In genomic region chr17:80833355-80834175, GRCm38 (mm10) we compare ENCODE assay signal across 11 mouse cellular contexts.
DNase-seq lines count a peak whose midpoint lies in the region; ATAC-seq and TF ChIP-seq lines count a peak whose summit lies in the region.
"Had no signal": no experiment of that assay in that cellular context is flagged by ENCODE, and none has a peak within 500 bp of the region (broad histone marks: within the 10 kb centered on the region; RNA-seq: fewer than 3 reads in every experiment).

No protein-coding gene starts in this region.

- H3K36me3 ChIP-seq in heart, embryonic 14.5 days (ENCODE audit: control insufficient read depth, insufficient read depth, low read length), result no peaks in the 10 kb centered on the region
- no peaks in the 10 kb centered on the region for H3K36me3 ChIP-seq in E14TG2a.4 (ENCODE audit: insufficient read depth, low read length)
- H3K36me3 ChIP-seq in limb, embryonic 13.5 days, result no peaks in the 10 kb centered on the region
- H3K36me3 ChIP-seq: embryonic facial prominence, embryonic 15.5 days; hindbrain, embryonic 10.5 days; neural tube, embryonic 13.5 days had no signal

- H3K4me1 ChIP-seq in heart, embryonic 14.5 days (ENCODE audit: control insufficient read depth in 2 of 2, insufficient read depth in 2 of 2, low read length in 2 of 2), result peaks cover 4 to 13% of the 10 kb centered on the region in 2 experiments
- H3K4me1 ChIP-seq in E14TG2a.4 (replicated peaks; ENCODE audit: low read depth, low read length), result peaks cover 26% of the 10 kb centered on the region
- peaks cover 9% of the 10 kb centered on the region for H3K4me1 ChIP-seq in limb, embryonic 13.5 days
- H3K4me1 ChIP-seq: hindbrain, embryonic 10.5 days; neural tube, embryonic 13.5 days had no signal

- no peaks in the 10 kb centered on the region for H3K9me3 ChIP-seq in heart, embryonic 14.5 days (ENCODE audit: control insufficient read depth, low read length)
- no peaks in the 10 kb centered on the region for H3K9me3 ChIP-seq in E14TG2a.4 (ENCODE audit: low read length)
- H3K9me3 ChIP-seq in limb, embryonic 13.5 days, result no peaks in the 10 kb centered on the region
- H3K9me3 ChIP-seq: embryonic facial prominence, embryonic 15.5 days; hindbrain, embryonic 10.5 days; neural tube, embryonic 13.5 days had no signal

- H3K4me2 ChIP-seq in heart, embryonic 14.5 days (ENCODE audit: low read length), result peak overlapping the region; percentile 25; the same call in 1 of the 2 replicates
- peak overlapping the region; percentile 35 for H3K4me2 ChIP-seq in limb, embryonic 13.5 days (replicated peaks)
- H3K4me2 ChIP-seq: embryonic facial prominence, embryonic 15.5 days; neural tube, embryonic 13.5 days had no signal

- no peak overlapping the region for H3K27ac ChIP-seq in heart, embryonic 14.5 days (replicated peaks in 1 of 2; ENCODE audit: control insufficient read depth in 1 of 2, insufficient read depth in 1 of 2, low read depth in 2 of 2, low read length in 2 of 2)
- no peak overlapping the region for H3K27ac ChIP-seq in limb, embryonic 13.5 days
- H3K27ac ChIP-seq: hindbrain, embryonic 10.5 days; neural tube, embryonic 13.5 days had no signal

- 21% methylated on average over 10 of the region's 10 CpGs for WGBS in heart, embryonic 14.5 days
- 25% methylated on average over 10 of the region's 10 CpGs for WGBS in limb, embryonic 13.5 days

- H3K4me3 ChIP-seq in heart, embryonic 14.5 days (ENCODE audit: control insufficient read depth in 1 of 2, insufficient read depth in 1 of 2, low read depth in 1 of 2, low read length in 2 of 2), result no peak overlapping the region
- no peak overlapping the region for H3K4me3 ChIP-seq in E14TG2a.4 (replicated peaks; ENCODE audit: low read length)
- no peak overlapping the region for H3K4me3 ChIP-seq in limb, embryonic 13.5 days
- H3K4me3 ChIP-seq: embryonic facial prominence, embryonic 15.5 days; hindbrain, embryonic 10.5 days; neural tube, embryonic 13.5 days had no signal

- H3K9ac ChIP-seq in heart, embryonic 14.5 days (ENCODE audit: low read length), result no peak overlapping the region
- no peak overlapping the region for H3K9ac ChIP-seq in limb, embryonic 13.5 days
- H3K9ac ChIP-seq: embryonic facial prominence, embryonic 15.5 days; neural tube, embryonic 13.5 days had no signal

- no peak for ATAC-seq in heart, embryonic 14.5 days (ENCODE audit: insufficient number of reproducible peaks, insufficient read depth, low FRiP score, low read depth)
- no peak for ATAC-seq in limb, embryonic 13.5 days (ENCODE audit: low FRiP score, low read depth)

- DNase-seq in heart, adult 18-20 months, result no peak
- peak; percentile 19 for DNase-seq in gonadal fat pad, adult 2 months (ENCODE audit: low read depth)
- no peak for DNase-seq in c-Kit-positive CD71-positive TER-119-positive erythroid progenitor cells, embryonic 14.5 days (ENCODE audit: low spot score)
- no peak for DNase-seq in cerebellum, postnatal 25 days
- no peak for DNase-seq in retina, embryonic 14.5 days (ENCODE audit: low spot score)

- H3K27me3 ChIP-seq in heart, embryonic 14.5 days (ENCODE audit: control insufficient read depth, insufficient read depth, low read length), result no peaks in the 10 kb centered on the region
- no peaks in the 10 kb centered on the region for H3K27me3 ChIP-seq in E14TG2a.4 (ENCODE audit: insufficient read depth, low read length)
- no peaks in the 10 kb centered on the region for H3K27me3 ChIP-seq in limb, embryonic 13.5 days
- H3K27me3 ChIP-seq: embryonic facial prominence, embryonic 15.5 days; neural tube, embryonic 13.5 days had no signal

- TF ChIP-seq CTCF in E14TG2a.4 (conservative IDR thresholded peaks at IDR 0.05; ENCODE audit: low read length), result peak; percentile 23; the same call in 1 of the 2 replicates
